Mouse (Mus musculus) embryonic fibroblast, embryonic 13.5 days (primary cell): ENCODE data around the gene Gm7102. TPM values are rescaled to one million over a fixed set of nuclear protein-coding genes. Genes with fewer than 3 reads are reported as not detected.

Source experiments
- H3K27ac ChIP-seq: 2 replicates; pipeline ENCODE4 v1.5.1; 2012; ENCODE audit warnings: low read length, control low read depth, inconsistent platforms; ENCODE audit not compliant: insufficient read depth
- H3K4me1 ChIP-seq: 2 replicates; pipeline ENCODE4 v1.6.1; 2011; ENCODE audit warnings: low read length; ENCODE audit not compliant: control insufficient read depth, insufficient read depth
- H3K4me3 ChIP-seq: 2 replicates; pipeline ENCODE4 v1.5.1; 2011; ENCODE audit warnings: mild to moderate bottlenecking, control low read depth, low read length; ENCODE audit not compliant: insufficient read depth
- CTCF ChIP-seq: IDR thresholded peaks from 2 replicates; pipeline ENCODE4 v1.5.1; 2011; ENCODE audit warnings: mild to moderate bottlenecking, control low read depth, low read length, moderate library complexity, borderline replicate concordance; ENCODE audit not compliant: insufficient read depth
- POLR2A ChIP-seq: IDR thresholded peaks from 2 replicates; pipeline ENCODE4 v1.6.1; 2011; ENCODE audit warnings: low read depth, mild to moderate bottlenecking, control low read depth, low read length, moderate library complexity
- polyA plus RNA-seq: library from polyadenylated mRNA; stranded (reverse); fragments of >200 nt; gene quantifications from 2 replicates; pipeline ENCODE4 v1.2.4, GENCODE M21; 2011; ENCODE audit warnings: low read depth; ENCODE audit not compliant: missing spikeins, insufficient read length

Gm7102 gene
- polyA plus RNA-seq, 1 experiment: not detected

- peak within 1 kb of the TSS; percentile 92 for H3K4me3 ChIP-seq
- 0 out of 2 replicates have a peak, but pooled peaks cover 3% of the 10 kb centered on the region for H3K4me1 ChIP-seq
- TF ChIP-seq CTCF (no peak), POLR2A (peak; percentile 80)
- no peak within 1 kb of the TSS for H3K27ac ChIP-seq
Observed at GRCm38 (mm10) chr19:61140342-61141206, 35.5 kb downstream of the Gm7102 start, which contains the start of gene Zfp950. TSS of gene Zfp950 (minus strand) at chr19:61140840.

- TF ChIP-seq CTCF: no peak
- TF ChIP-seq POLR2A: no peak
- Histone ChIP-seq H3K4me3 (no peak overlapping the region), H3K27ac (no peak overlapping the region), H3K4me1 (0 out of 2 replicates have a peak, but pooled peaks cover 3% of the 10 kb centered on the region)
Observed at GRCm38 (mm10) chr19:61138655-61139054, 37.5 kb downstream of the Gm7102 start.

- TF ChIP-seq POLR2A (no peak), CTCF (no peak)
- Histone ChIP-seq H3K4me3 (no peak overlapping the region), H3K27ac (no peak overlapping the region), H3K4me1 (no peaks in the 10 kb centered on the region)
Observed at GRCm38 (mm10) chr19:61131096-61131495, 45.0 kb downstream of the Gm7102 start.

Other genes starting within 250 kb of the Gm7102 start
- 24.6 and 39.8 TPM in 2 replicates for gene Zfp950, start 35.5 kb downstream of the Gm7102 start, polyA plus RNA-seq
- not detected in 2 replicates for gene Gm6020, start 7.6 kb upstream of the Gm7102 start, polyA plus RNA-seq
- 15.4 and 22.2 TPM in 2 replicates for gene Csf2ra, start 52.1 kb upstream of the Gm7102 start, polyA plus RNA-seq
- gene Gm21060, start 120.8 kb upstream of the Gm7102 start, polyA plus RNA-seq: not detected in 2 replicates